Mouse (Mus musculus) E14TG2a.4 (cell line): Measurements from ENCODE around the gene Cldn4.
"Not testable (repeated sequence)": the region's sequence is repeated elsewhere in the genome, so short reads cannot be mapped to it uniquely, and the experiment has no call there.

Source experiments
- H3K27me3 ChIP-seq: 2 replicates; pipeline ENCODE4 v1.6.1; 2014; ENCODE audit warnings: low read length, control low read depth; ENCODE audit not compliant: insufficient read depth
- H3K36me3 ChIP-seq: 2 replicates; pipeline ENCODE4 v1.6.1; 2014; ENCODE audit warnings: low read length, control low read depth; ENCODE audit not compliant: insufficient read depth
- H3K4me1 ChIP-seq: replicated peaks from 2 replicates; pipeline ENCODE4 v1.6.1; 2014; ENCODE audit warnings: low read depth, low read length, control low read depth
- H3K4me3 ChIP-seq: replicated peaks from 2 replicates; pipeline ENCODE4 v1.5.1; 2014; ENCODE audit warnings: mild to moderate bottlenecking, low read length
- H3K9me3 ChIP-seq: 2 replicates; pipeline ENCODE4 v1.6.1; 2014; ENCODE audit warnings: low read length, control low read depth
- CTCF ChIP-seq: conservative IDR thresholded peaks from 2 replicates; pipeline ENCODE4 v1.5.1; 2014; ENCODE audit warnings: low read length
- NANOG ChIP-seq: IDR thresholded peaks from 2 replicates; pipeline ENCODE4 v1.6.1; 2014; ENCODE audit warnings: borderline replicate concordance, low read length, mixed read lengths
- POU5F1 ChIP-seq: IDR thresholded peaks from 2 replicates; pipeline ENCODE4 v1.6.1; 2014; ENCODE audit warnings: low read length, borderline replicate concordance

Cldn4 gene

GRCm38 (mm10) chr5:134941472-134942209 is 5.1 kb downstream of the Cldn4 start:
- H3K4me1 ChIP-seq: peaks cover 75% of the 10 kb centered on the region
- peaks cover 49% of the 10 kb centered on the region for H3K36me3 ChIP-seq
- TF ChIP-seq POU5F1 (no peak), CTCF (no peak), NANOG (0 out of 2 replicates have a peak, but pooled peaks have one; percentile 56)
- peaks cover 7% of the 10 kb centered on the region for H3K9me3 ChIP-seq
- H3K4me3 ChIP-seq: peak overlapping the region; percentile 50; the same call in 1 of the 2 replicates
- no peaks in the 10 kb centered on the region for H3K27me3 ChIP-seq

- Histone ChIP-seq H3K9me3 (peaks cover 23% of the 10 kb centered on the region), H3K4me1 (peaks cover 86% of the 10 kb centered on the region), H3K36me3 (peaks cover 63% of the 10 kb centered on the region)
- H3K4me3 ChIP-seq, H3K27me3 ChIP-seq: not testable (repeated sequence)
Observed at GRCm38 (mm10) chr5:134939554-134939953, 7.2 kb downstream of the Cldn4 start.

GRCm38 (mm10) chr5:134939069-134939468 is 7.7 kb downstream of the Cldn4 start:
- Histone ChIP-seq H3K27me3 (no peaks in the 10 kb centered on the region), H3K4me3 (no peak overlapping the region), H3K9me3 (peaks cover 26% of the 10 kb centered on the region), H3K36me3 (peaks cover 66% of the 10 kb centered on the region), H3K4me1 (peaks cover 86% of the 10 kb centered on the region)
- TF ChIP-seq CTCF: no peak
- no peak for TF ChIP-seq POU5F1
- TF ChIP-seq NANOG: no peak

- Histone ChIP-seq H3K9me3 (peaks cover 34% of the 10 kb centered on the region), H3K4me3 (no peak overlapping the region), H3K27me3 (no peaks in the 10 kb centered on the region), H3K36me3 (peaks cover 69% of the 10 kb centered on the region), H3K4me1 (peaks cover 74% of the 10 kb centered on the region)
- TF ChIP-seq NANOG: no peak
- TF ChIP-seq CTCF: no peak
- TF ChIP-seq POU5F1: no peak
Observed at GRCm38 (mm10) chr5:134936626-134937185, 10.0 kb downstream of the Cldn4 start.

GRCm38 (mm10) chr5:134936051-134936450 is 10.7 kb downstream of the Cldn4 start:
- TF ChIP-seq NANOG: no peak
- no peak for TF ChIP-seq POU5F1
- TF ChIP-seq CTCF: no peak
- Histone ChIP-seq H3K9me3 (peaks cover 34% of the 10 kb centered on the region), H3K4me1 (peaks cover 74% of the 10 kb centered on the region), H3K27me3 (no peaks in the 10 kb centered on the region), H3K4me3 (no peak overlapping the region), H3K36me3 (peaks cover 64% of the 10 kb centered on the region)

- Histone ChIP-seq H3K9me3 (peaks cover 34% of the 10 kb centered on the region), H3K27me3 (no peaks in the 10 kb centered on the region), H3K36me3 (peaks cover 55% of the 10 kb centered on the region), H3K4me3 (no peak overlapping the region), H3K4me1 (peaks cover 69% of the 10 kb centered on the region)
- TF ChIP-seq POU5F1 (no peak), CTCF (no peak)
Observed at GRCm38 (mm10) chr5:134934666-134935065, 12.1 kb downstream of the Cldn4 start.

GRCm38 (mm10) chr5:134933686-134934085 is 13.0 kb downstream of the Cldn4 start:
- Histone ChIP-seq H3K9me3 (peaks cover 29% of the 10 kb centered on the region), H3K4me1 (peaks cover 72% of the 10 kb centered on the region), H3K36me3 (peaks cover 50% of the 10 kb centered on the region), H3K4me3 (0 out of 2 replicates have a peak overlapping the region, but pooled peaks have one; percentile 98)
- H3K27me3 ChIP-seq: not testable (repeated sequence)

- Histone ChIP-seq H3K4me3 (peak overlapping the region; percentile 98; the same call in 1 of the 2 replicates), H3K9me3 (peaks cover 29% of the 10 kb centered on the region), H3K27me3 (no peaks in the 10 kb centered on the region), H3K4me1 (peaks cover 71% of the 10 kb centered on the region), H3K36me3 (peaks cover 47% of the 10 kb centered on the region)
- TF ChIP-seq NANOG (no peak), CTCF (no peak), POU5F1 (no peak)
Observed at GRCm38 (mm10) chr5:134933281-134933680, 13.5 kb downstream of the Cldn4 start.

- Histone ChIP-seq H3K4me1 (peaks cover 71% of the 10 kb centered on the region), H3K4me3 (peak overlapping the region; percentile 98), H3K36me3 (peaks cover 47% of the 10 kb centered on the region), H3K9me3 (peaks cover 29% of the 10 kb centered on the region), H3K27me3 (no peaks in the 10 kb centered on the region)
- TF ChIP-seq NANOG: no peak
- peak; percentile 24 for TF ChIP-seq CTCF
Observed at GRCm38 (mm10) chr5:134932903-134933276, 13.8 kb downstream of the Cldn4 start.
